Mouse (Mus musculus) myocyte (in vitro differentiated cells): ENCODE data around the gene Ambp. TPM values are rescaled to one million over a fixed set of nuclear protein-coding genes. Genes with fewer than 3 reads are reported as not detected.

ENCODE experiments used
- H3K27me3 ChIP-seq: one replicate; pipeline ENCODE4 v1.6.1; 2011; ENCODE audit not compliant: control insufficient read depth, insufficient read depth, insufficient read length
- H3K36me3 ChIP-seq: one replicate; pipeline ENCODE4 v1.6.1; 2011; ENCODE audit not compliant: control insufficient read depth, insufficient read depth
- H3K4me2 ChIP-seq: one replicate; pipeline ENCODE4 v1.6.1; 2011; ENCODE audit warnings: low read depth, control low read depth
- H3K4me3 ChIP-seq: one replicate; pipeline ENCODE4 v1.5.1; 2011; ENCODE audit warnings: mild to moderate bottlenecking, control low read depth, moderate library complexity
- H3K79me2 ChIP-seq: one replicate; pipeline ENCODE4 v1.6.1; 2011; ENCODE audit not compliant: control insufficient read depth, insufficient read depth
- H3ac ChIP-seq: one replicate; pipeline ENCODE4 v1.6.1; 2011; ENCODE audit not compliant: control insufficient read depth, insufficient read length
- CEBPB ChIP-seq: IDR thresholded peaks from 2 replicates; pipeline ENCODE4 v1.6.1; 2011; ENCODE audit warnings: mild to moderate bottlenecking, moderate library complexity; ENCODE audit not compliant: poor library complexity, insufficient read depth, severe bottlenecking
- E2F4 ChIP-seq: IDR thresholded peaks from one replicate; pipeline ENCODE4 v1.6.1; 2011; ENCODE audit warnings: mild to moderate bottlenecking, control low read depth, moderate library complexity; ENCODE audit not compliant: insufficient read depth
- MAX ChIP-seq: IDR thresholded peaks from one replicate; pipeline ENCODE4 v1.6.1; 2011; ENCODE audit warnings: low read depth, mild to moderate bottlenecking, control low read depth
- MYOD1 ChIP-seq, 3 experiments: IDR thresholded peaks; one replicate each; pipeline ENCODE4 v1.6.1; 2011; ENCODE audit warnings: control low read depth in 2 of 3, low read depth in 2 of 3, mild to moderate bottlenecking in 2 of 3, moderate library complexity in 1 of 3; ENCODE audit not compliant: insufficient read length in 2 of 3, control insufficient read depth in 1 of 3
- MYOG ChIP-seq, 3 experiments: IDR thresholded peaks; one replicate each; pipeline ENCODE4 v1.6.1; 2011; ENCODE audit warnings: control low read depth in 2 of 3, low read depth in 2 of 3, mild to moderate bottlenecking in 2 of 3; ENCODE audit not compliant: insufficient read length in 2 of 3, control insufficient read depth in 1 of 3, insufficient read depth in 1 of 3
- POLR2A ChIP-seq: IDR thresholded peaks from one replicate; pipeline ENCODE4 v1.6.1; 2011; ENCODE audit warnings: low read depth, mild to moderate bottlenecking, control low read depth, moderate library complexity; ENCODE audit not compliant: insufficient read length
- POLR2AphosphoS2 ChIP-seq: IDR thresholded peaks from one replicate; pipeline ENCODE4 v1.6.1; 2011; ENCODE audit warnings: low read depth, control low read depth; ENCODE audit not compliant: insufficient read length
- REST ChIP-seq: IDR thresholded peaks from one replicate; pipeline ENCODE4 v1.6.1; 2011; ENCODE audit warnings: mild to moderate bottlenecking, control low read depth, moderate library complexity; ENCODE audit not compliant: insufficient read depth, insufficient read length
- SRF ChIP-seq: IDR thresholded peaks from one replicate; pipeline ENCODE4 v1.6.1; 2011; ENCODE audit warnings: low read depth; ENCODE audit not compliant: control insufficient read depth, insufficient read length
- TCF12 ChIP-seq: IDR thresholded peaks from one replicate; pipeline ENCODE4 v1.6.1; 2011; ENCODE audit warnings: mild to moderate bottlenecking, control low read depth; ENCODE audit not compliant: poor library complexity, insufficient read depth, severe bottlenecking
- TCF3 ChIP-seq: IDR thresholded peaks from one replicate; pipeline ENCODE4 v1.6.1; 2011; ENCODE audit warnings: low read depth, control low read depth; ENCODE audit not compliant: insufficient read length
- USF1 ChIP-seq: IDR thresholded peaks from one replicate; pipeline ENCODE4 v1.6.1; 2011; ENCODE audit warnings: low read depth, mild to moderate bottlenecking, control low read depth, moderate library complexity
- polyA plus RNA-seq: library from polyadenylated mRNA; unstranded; fragments of >200 nt; fragmentation: generic; extraction: Trizol; gene quantifications from one replicate; pipeline ENCODE4 v1.2.1, GENCODE M21; 2012; ENCODE audit warnings: missing spikeins

The Ambp gene
- polyA plus RNA-seq, 1 experiment: not detected

- H3K27me3 ChIP-seq: peaks cover 16% of the 10 kb centered on the region
- H3ac ChIP-seq: no peak overlapping the region
- no peak overlapping the region for H3K4me3 ChIP-seq
- TF ChIP-seq POLR2AphosphoS2: no peak
- TF ChIP-seq MYOD1 (IDR thresholded peaks at IDR 0.05; ENCODE audit: control insufficient read depth in 1 of 3, insufficient read length in 2 of 3, low read depth in 2 of 3): no peak
- no peak for TF ChIP-seq TCF12
- no peak for TF ChIP-seq POLR2A
- no peaks in the 10 kb centered on the region for H3K79me2 ChIP-seq
- no peak overlapping the region for H3K4me2 ChIP-seq
- H3K36me3 ChIP-seq: no peaks in the 10 kb centered on the region
Measured at GRCm38 (mm10) chr4:63147268-63147667, 7.3 kb downstream of the Ambp start.

DNA sequence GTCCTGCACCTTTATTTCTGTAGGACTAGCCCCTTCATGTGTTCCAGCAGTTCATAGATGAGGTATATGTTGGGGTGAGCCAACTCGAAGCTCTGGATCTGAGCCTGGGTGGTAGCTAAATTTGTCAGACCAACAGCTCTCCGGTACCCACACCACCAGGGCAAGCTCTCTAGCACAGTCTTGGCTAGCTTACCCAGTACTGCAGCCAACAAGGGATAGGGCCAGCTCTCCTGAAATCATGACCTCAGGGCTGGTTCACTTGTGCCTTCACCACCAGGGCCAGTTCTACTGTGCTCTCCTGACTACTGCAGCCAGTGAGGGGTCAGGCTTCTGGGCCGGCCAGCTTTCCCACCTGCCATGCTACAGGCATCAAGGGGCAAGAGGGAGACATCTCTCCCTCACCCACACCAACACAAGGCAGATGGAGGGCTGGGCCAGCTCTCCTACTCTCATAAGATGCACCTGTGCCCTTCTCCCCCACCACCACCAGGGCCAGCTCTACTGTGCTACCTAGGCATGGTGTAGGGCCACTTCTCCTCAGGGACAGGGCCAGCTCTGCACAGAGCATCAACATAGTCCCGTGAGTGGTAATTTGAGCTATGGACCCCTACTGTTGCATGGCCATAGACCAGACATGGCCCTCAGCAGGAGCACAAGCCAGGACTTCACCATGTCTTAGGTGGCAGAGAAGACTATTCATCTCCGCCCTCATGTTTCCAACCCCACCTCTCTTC is 24.5 kb downstream of the Ambp start:
- Histone ChIP-seq H3K4me2 (no peak overlapping the region), H3ac (no peak overlapping the region), H3K36me3 (no peaks in the 10 kb centered on the region), H3K27me3 (peaks cover 11% of the 10 kb centered on the region), H3K4me3 (no peak overlapping the region), H3K79me2 (no peaks in the 10 kb centered on the region)
- no peak for TF ChIP-seq USF1
- no peak for TF ChIP-seq REST
- TF ChIP-seq CEBPB: no peak
- TF ChIP-seq MYOD1 (IDR thresholded peaks at IDR 0.05; ENCODE audit: control insufficient read depth in 1 of 3, insufficient read length in 2 of 3, low read depth in 2 of 3): no peak
- no peak for TF ChIP-seq E2F4
- TF ChIP-seq TCF12: no peak
- no peak for TF ChIP-seq MAX
- no peak for TF ChIP-seq TCF3
- TF ChIP-seq SRF: no peak
- no peak for TF ChIP-seq MYOG (IDR thresholded peaks at IDR 0.05; ENCODE audit: control insufficient read depth in 1 of 3, insufficient read depth in 1 of 3, insufficient read length in 2 of 3, low read depth in 2 of 3)
- no peak for TF ChIP-seq POLR2A
- TF ChIP-seq POLR2AphosphoS2: no peak

DNA sequence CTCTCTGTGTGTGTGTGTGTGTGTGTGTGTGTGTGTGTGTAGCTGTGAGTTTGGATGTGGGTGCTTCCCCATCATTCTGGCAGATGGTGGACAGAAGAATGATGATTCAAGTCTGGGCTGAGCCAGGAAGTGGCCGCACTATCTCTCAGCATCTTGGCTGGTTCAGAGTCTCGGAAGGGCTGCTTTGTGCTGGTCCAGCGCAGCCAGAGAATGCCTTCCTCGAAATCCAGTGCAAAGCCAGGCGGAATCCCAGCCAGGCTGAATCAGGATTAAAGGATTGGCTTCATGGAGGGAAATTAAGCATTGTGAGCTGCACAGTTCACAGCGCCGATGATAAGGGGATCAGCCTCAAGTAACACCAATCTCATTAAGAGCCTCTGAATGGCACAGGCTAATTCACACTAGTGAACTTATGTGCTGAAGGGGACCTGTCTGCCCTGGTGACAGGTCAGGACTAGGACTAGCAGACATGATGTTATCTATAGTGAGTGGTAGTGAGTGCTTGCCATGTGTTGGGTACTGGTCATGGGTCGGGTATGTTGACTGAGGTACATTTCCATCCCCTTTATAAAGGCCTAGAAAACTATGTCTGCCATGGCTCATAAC is 29.6 kb downstream of the Ambp start:
- no peak overlapping the region for H3ac ChIP-seq
- H3K4me3 ChIP-seq: no peak overlapping the region
- no peaks in the 10 kb centered on the region for H3K36me3 ChIP-seq
- H3K79me2 ChIP-seq: no peaks in the 10 kb centered on the region
- no peak for TF ChIP-seq TCF3
- no peak for TF ChIP-seq TCF12
- no peak for TF ChIP-seq MAX
- no peak for TF ChIP-seq CEBPB
- no peak for TF ChIP-seq POLR2A
- TF ChIP-seq REST: no peak
- TF ChIP-seq MYOG (IDR thresholded peaks at IDR 0.05; ENCODE audit: control insufficient read depth in 1 of 3, insufficient read depth in 1 of 3, insufficient read length in 2 of 3, low read depth in 2 of 3): no peak
- no peak for TF ChIP-seq E2F4
- no peak for TF ChIP-seq USF1
- no peak for TF ChIP-seq SRF
- TF ChIP-seq MYOD1 (IDR thresholded peaks at IDR 0.05; ENCODE audit: control insufficient read depth in 1 of 3, insufficient read length in 2 of 3, low read depth in 2 of 3): no peak
- no peak for TF ChIP-seq POLR2AphosphoS2
- peaks cover 14% of the 10 kb centered on the region for H3K27me3 ChIP-seq
- H3K4me2 ChIP-seq: no peak overlapping the region

DNA sequence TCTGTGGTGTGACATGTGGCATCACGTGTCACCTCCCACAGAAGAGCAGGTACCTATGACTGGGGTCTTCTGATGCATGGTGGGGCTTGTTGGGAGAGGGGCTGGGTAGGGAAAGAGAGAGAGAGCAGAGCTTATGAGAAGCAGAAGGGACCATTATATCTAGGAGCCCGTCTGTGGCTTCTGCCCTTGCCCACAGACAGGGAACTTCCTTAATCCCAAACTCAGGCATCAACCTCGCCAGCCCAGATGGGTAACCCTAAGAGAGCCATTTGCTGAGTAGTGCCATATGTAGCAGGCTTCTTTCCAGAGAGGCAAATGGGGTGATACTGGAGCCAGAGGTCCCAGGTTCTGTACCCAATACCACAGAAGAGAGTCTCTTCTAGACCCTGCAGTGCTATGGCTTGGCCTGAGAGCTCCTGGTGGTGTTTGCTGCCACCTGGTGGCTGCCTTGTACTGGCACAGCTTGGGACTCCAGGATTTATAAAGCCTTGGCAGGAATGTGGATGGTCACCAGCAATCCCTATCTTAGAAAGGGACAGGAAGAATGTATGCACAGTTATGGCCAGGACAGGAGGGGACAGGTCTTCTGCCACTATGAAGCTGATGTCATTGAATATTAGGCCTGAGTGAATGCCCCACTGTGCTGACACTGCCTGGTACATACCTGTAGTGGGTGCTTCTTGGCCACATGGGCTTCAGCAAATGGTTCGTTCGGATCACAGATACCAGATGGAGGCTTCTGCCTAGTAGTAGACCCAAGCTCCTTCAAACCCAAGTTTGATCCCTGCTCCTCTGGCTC is 35.8 kb downstream of the Ambp start:
- H3K27me3 ChIP-seq: peaks cover 51% of the 10 kb centered on the region
- H3K36me3 ChIP-seq: no peaks in the 10 kb centered on the region
- TF ChIP-seq MAX (no peak), SRF (no peak), USF1 (no peak), E2F4 (no peak), POLR2AphosphoS2 (no peak), TCF3 (no peak), REST (no peak)
- no peak overlapping the region for H3ac ChIP-seq
- no peak overlapping the region for H3K4me2 ChIP-seq
- no peak overlapping the region for H3K4me3 ChIP-seq
- H3K79me2 ChIP-seq: no peaks in the 10 kb centered on the region
